Comparison of ENCODE assay signal across 8 mouse cellular contexts in genomic region chr2:167765072-167765800, GRCm38 (mm10).
DNase-seq lines count a peak whose midpoint lies in the region; ATAC-seq lines count a peak whose summit lies in the region.

No protein-coding gene starts in this region.

- H3K36me3 ChIP-seq in hindbrain, embryonic 13.5 days = no peaks in the 10 kb centered on the region

- H3K9me3 ChIP-seq in hindbrain, embryonic 13.5 days = no peaks in the 10 kb centered on the region

- H3K27me3 ChIP-seq in hindbrain, embryonic 13.5 days = 0 out of 2 replicates have a peak, but pooled peaks cover 3% of the 10 kb centered on the region

- 47% methylated on average over 22 of the region's 22 CpGs for WGBS in hindbrain, embryonic 13.5 days

- peak; percentile 90 to 98 for DNase-seq in adrenal gland, adult (ENCODE audit: inconsistent age in 2 of 2, low spot score in 1 of 2)
- DNase-seq in cerebellum, postnatal 14 days = peak; percentile 80 to 84
- DNase-seq in frontal cortex, postnatal 14 days (ENCODE audit: low spot score in 2 of 2) = peak; percentile 44 to 65
- DNase-seq in left cerebral cortex, adult 11 months (ENCODE audit: low spot score) = peak; percentile 57
- DNase-seq in lung, postnatal 14 days = peak; percentile 91
- DNase-seq in retina, postnatal 7 days (ENCODE audit: low read depth, low spot score) = peak; percentile 54
- no peak for DNase-seq in spleen, postnatal 14 days (ENCODE audit: low spot score in 2 of 2)

- no peak overlapping the region for H3K4me3 ChIP-seq in hindbrain, embryonic 13.5 days

- H3K4me1 ChIP-seq in hindbrain, embryonic 13.5 days (replicated peaks) = peaks cover 16% of the 10 kb centered on the region

- H3K9ac ChIP-seq in hindbrain, embryonic 13.5 days = 0 out of 2 replicates have a peak overlapping the region, but pooled peaks have one; percentile 14

- H3K27ac ChIP-seq in hindbrain, embryonic 13.5 days = no peak overlapping the region

- no peak overlapping the region for H3K4me2 ChIP-seq in hindbrain, embryonic 13.5 days

- ATAC-seq in hindbrain, embryonic 13.5 days (ENCODE audit: low FRiP score) = peak; percentile 76

Comparison
In these comparisons a context has a peak if more than half of its experiments do, and no peak if none do; other contexts are left out.
1. DNase-seq: peak in adrenal gland, adult (2 of 2), cerebellum, postnatal 14 days (2 of 2), frontal cortex, postnatal 14 days (2 of 2), left cerebral cortex, adult 11 months (single experiment), lung, postnatal 14 days (single experiment) and retina, postnatal 7 days (single experiment); none in spleen, postnatal 14 days (0 of 2).